Mouse (Mus musculus) megakaryocyte, embryonic 14.5 days (primary cell): ENCODE data around the gene Ino80e. TPM values are rescaled to one million over a fixed set of nuclear protein-coding genes. Genes with fewer than 3 reads are reported as not detected.

Experiments
- H3K27me3 ChIP-seq: replicated peaks from 2 replicates; pipeline ENCODE3; 2012; ENCODE audit warnings: inconsistent platforms
- H3K36me3 ChIP-seq: replicated peaks from 2 replicates; pipeline ENCODE3; 2012; ENCODE audit warnings: low read length, inconsistent platforms, mixed read lengths
- H3K4me1 ChIP-seq: 2 replicates; pipeline ENCODE4 v1.6.1; 2012; ENCODE audit warnings: inconsistent platforms
- H3K4me3 ChIP-seq: replicated peaks from 2 replicates; pipeline ENCODE3; 2012; ENCODE audit warnings: moderate library complexity, mild to moderate bottlenecking, inconsistent platforms
- H3K9me3 ChIP-seq: 2 replicates; pipeline ENCODE4 v1.6.1; 2012; ENCODE audit warnings: inconsistent platforms
- FLI1 ChIP-seq: IDR thresholded peaks from 2 replicates; pipeline ENCODE4 v1.6.1; 2012; ENCODE audit warnings: low read length, inconsistent platforms, mixed read lengths
- GATA1 ChIP-seq: IDR thresholded peaks from 3 replicates; pipeline ENCODE4 v1.6.1; 2012; ENCODE audit warnings: mixed read lengths, low read length, inconsistent platforms, borderline replicate concordance
- polyA plus RNA-seq: library from polyadenylated mRNA; stranded (reverse); fragments of >175 nt; gene quantifications from 2 replicates; pipeline ENCODE4 v1.2.3, GENCODE M21; 2012; ENCODE audit warnings: low replicate concordance; ENCODE audit not compliant: insufficient read depth

Ino80e gene
- polyA plus RNA-seq, 1 experiment: 823 TPM

GRCm38 (mm10) chr7:126856741-126857420 lies 5.3 kb downstream of the Ino80e start:
- TF ChIP-seq GATA1: no peak
- no peak for TF ChIP-seq FLI1
- peaks cover 89% of the 10 kb centered on the region for H3K36me3 ChIP-seq

GRCm38 (mm10) chr7:126855641-126856040 lies 6.5 kb downstream of the Ino80e start:
- no peak for TF ChIP-seq GATA1
- no peak for TF ChIP-seq FLI1
- H3K27me3 ChIP-seq: no peaks in the 10 kb centered on the region
- H3K36me3 ChIP-seq: peaks cover 99% of the 10 kb centered on the region
- peaks cover 25% of the 10 kb centered on the region for H3K4me1 ChIP-seq
- H3K4me3 ChIP-seq: no peak overlapping the region
- no peaks in the 10 kb centered on the region for H3K9me3 ChIP-seq

More at GRCm38 (mm10) chr7:126856741-126857420, 5.3 kb downstream of the Ino80e start:
- Histone ChIP-seq H3K4me3 (no peak overlapping the region), H3K27me3 (no peaks in the 10 kb centered on the region), H3K4me1 (peaks cover 32% of the 10 kb centered on the region), H3K9me3 (no peaks in the 10 kb centered on the region)

- Histone ChIP-seq H3K4me1 (peaks cover 23% of the 10 kb centered on the region), H3K4me3 (no peak overlapping the region), H3K9me3 (no peaks in the 10 kb centered on the region), H3K36me3 (peaks cover 78% of the 10 kb centered on the region), H3K27me3 (peaks cover 21% of the 10 kb centered on the region)
- TF ChIP-seq GATA1 (no peak), FLI1 (no peak)
These were observed 8.7 kb downstream of the Ino80e start for GRCm38 (mm10) chr7:126853454-126853853.

- peaks cover 55% of the 10 kb centered on the region for H3K36me3 ChIP-seq
These were observed 11.0 kb downstream of the Ino80e start for GRCm38 (mm10) chr7:126851192-126851591.

GRCm38 (mm10) chr7:126850161-126850560 lies 12.0 kb downstream of the Ino80e start:
- H3K4me1 ChIP-seq: peaks cover 20% of the 10 kb centered on the region
- peaks cover 45% of the 10 kb centered on the region for H3K36me3 ChIP-seq
- TF ChIP-seq FLI1 (no peak), GATA1 (no peak)
- peaks cover 52% of the 10 kb centered on the region for H3K27me3 ChIP-seq
- H3K4me3 ChIP-seq: no peak overlapping the region
- H3K9me3 ChIP-seq: peaks cover 7% of the 10 kb centered on the region

More at GRCm38 (mm10) chr7:126851192-126851591, 11.0 kb downstream of the Ino80e start:
- H3K9me3 ChIP-seq: no peaks in the 10 kb centered on the region; the same call in 1 of the 2 replicates
- H3K4me1 ChIP-seq: peaks cover 26% of the 10 kb centered on the region
- H3K4me3 ChIP-seq: no peak overlapping the region
- H3K27me3 ChIP-seq: peaks cover 43% of the 10 kb centered on the region
- TF ChIP-seq GATA1: no peak
- TF ChIP-seq FLI1: no peak

GRCm38 (mm10) chr7:126848794-126849193 lies 13.4 kb downstream of the Ino80e start:
- H3K36me3 ChIP-seq: peaks cover 31% of the 10 kb centered on the region
- H3K27me3 ChIP-seq: peaks cover 63% of the 10 kb centered on the region
- H3K4me1 ChIP-seq: peaks cover 20% of the 10 kb centered on the region

GRCm38 (mm10) chr7:126847421-126848398 lies 14.5 kb downstream of the Ino80e start:
- Histone ChIP-seq H3K27me3 (peaks cover 72% of the 10 kb centered on the region), H3K9me3 (peaks cover 7% of the 10 kb centered on the region), H3K36me3 (peaks cover 21% of the 10 kb centered on the region), H3K4me1 (peaks cover 20% of the 10 kb centered on the region), H3K4me3 (peak overlapping the region; percentile 89)
- TF ChIP-seq FLI1 (no peak), GATA1 (no peak)

More at GRCm38 (mm10) chr7:126848794-126849193, 13.4 kb downstream of the Ino80e start:
- Histone ChIP-seq H3K4me3 (no peak overlapping the region), H3K9me3 (peaks cover 7% of the 10 kb centered on the region)
- TF ChIP-seq GATA1 (no peak), FLI1 (no peak)

GRCm38 (mm10) chr7:126847116-126847420 lies 15.1 kb downstream of the Ino80e start, which contains the start of gene Doc2a:
Gene Doc2a (plus strand): TSS chr7:126847416.
- Histone ChIP-seq H3K36me3 (peaks cover 14% of the 10 kb centered on the region), H3K4me1 (peaks cover 20% of the 10 kb centered on the region), H3K27me3 (peaks cover 78% of the 10 kb centered on the region), H3K4me3 (peak within 1 kb of the TSS; percentile 89), H3K9me3 (peaks cover 9% of the 10 kb centered on the region)
- no peak for TF ChIP-seq FLI1
- TF ChIP-seq GATA1: no peak

- Histone ChIP-seq H3K4me1 (peaks cover 20% of the 10 kb centered on the region), H3K9me3 (peaks cover 20% of the 10 kb centered on the region), H3K27me3 (peaks cover 84% of the 10 kb centered on the region), H3K36me3 (no peaks in the 10 kb centered on the region), H3K4me3 (no peak overlapping the region)
- TF ChIP-seq FLI1: no peak
- no peak for TF ChIP-seq GATA1
These were observed 16.7 kb downstream of the Ino80e start for GRCm38 (mm10) chr7:126845516-126845915.
